Mouse (Mus musculus): ENCODE measurements at regions not wholly inside any gene's neighbourhood (a gene's known extent, or its start where the extent isn't known, plus 50 kb on each side); places are given as distances from the start of the nearest gene placed in this dataset.
"Not testable (repeated sequence)": the region's sequence is repeated elsewhere in the genome, so short reads cannot be mapped to it uniquely, and the experiment has no call there.

DNA sequence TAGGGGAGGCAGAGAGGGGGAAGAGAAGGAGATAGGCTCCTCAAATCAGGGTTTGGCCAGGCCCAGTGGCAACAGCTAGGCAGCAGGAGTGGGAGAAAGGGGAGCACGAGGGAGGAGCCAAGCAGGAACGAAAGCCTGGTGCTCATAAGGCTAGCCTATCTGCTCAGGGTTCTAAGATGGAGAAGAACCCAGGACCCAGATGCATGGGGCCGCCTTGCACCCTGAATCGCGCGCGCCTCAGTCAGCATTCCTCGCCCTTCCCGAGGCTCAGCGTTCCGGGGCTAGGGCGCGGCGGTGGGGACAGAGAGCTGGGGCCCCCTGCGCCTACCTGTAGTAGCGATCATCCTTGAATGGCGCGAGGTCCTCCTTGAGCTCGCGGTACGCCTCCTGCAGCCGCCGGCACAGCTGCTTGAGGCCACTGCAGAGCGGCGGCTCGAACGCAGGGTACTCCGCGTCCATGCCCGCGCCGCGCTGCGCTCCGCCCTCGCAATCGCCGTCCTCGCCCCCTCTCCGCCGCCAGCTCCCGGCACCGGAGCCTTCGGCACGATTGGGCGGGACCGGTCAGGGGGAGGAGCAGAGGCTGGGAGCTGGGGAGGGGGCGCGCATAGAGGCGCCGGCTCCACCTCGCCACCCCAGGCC lies 60.1 kb downstream of the Dynlt1b start:
- not testable (repeated sequence) for DNase-seq

DNA sequence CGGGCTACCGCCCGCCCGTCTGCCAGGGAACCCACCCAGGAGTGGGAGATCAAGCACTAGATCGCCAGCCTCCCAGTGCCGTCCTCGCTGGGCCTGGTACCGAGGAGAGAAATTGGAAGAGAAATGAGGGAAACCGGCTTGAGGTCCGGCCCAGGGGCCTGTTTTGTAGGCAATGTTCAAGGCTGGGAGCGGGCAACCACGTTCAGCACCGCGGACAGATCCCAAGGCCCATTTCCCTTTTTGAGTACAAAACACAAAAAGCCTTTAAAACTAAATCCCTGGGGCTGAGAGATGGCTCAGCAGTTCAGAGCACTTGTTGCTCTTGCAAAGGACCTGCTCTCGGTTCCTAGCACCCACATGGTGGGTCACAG lies 60.6 kb downstream of the Dynlt1b start:
- DNase-seq: not testable (repeated sequence)

GRCm38 (mm10) chr17:6492501-6492900 lies 62.6 kb downstream of the Dynlt1b start:
- DNase-seq: not testable (repeated sequence)

DNA sequence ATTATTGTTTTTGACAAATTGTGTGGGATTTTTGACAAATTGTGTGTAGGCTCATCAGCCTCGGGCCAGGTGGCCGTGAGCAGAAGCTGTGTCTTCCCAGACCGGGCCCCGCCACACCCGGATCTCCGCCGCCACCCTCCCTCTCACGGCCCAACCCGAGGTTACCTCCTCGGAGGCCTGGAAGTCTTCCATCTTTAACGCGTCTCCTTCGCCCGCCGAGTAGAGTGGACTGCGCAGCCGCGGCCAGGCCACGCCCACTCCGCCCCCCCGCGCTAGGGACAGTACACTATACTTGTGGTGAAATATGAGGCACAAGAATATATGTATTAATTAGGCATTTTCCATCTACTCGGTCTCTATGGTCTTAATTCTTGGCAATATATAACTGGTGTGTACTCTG lies 63.0 kb downstream of the Dynlt1b start:
- DNase-seq: peak; percentile 76

GRCm38 (mm10) chr17:6496491-6496890 lies 66.6 kb downstream of the Dynlt1b start:
- DNase-seq: not testable (repeated sequence)

DNA sequence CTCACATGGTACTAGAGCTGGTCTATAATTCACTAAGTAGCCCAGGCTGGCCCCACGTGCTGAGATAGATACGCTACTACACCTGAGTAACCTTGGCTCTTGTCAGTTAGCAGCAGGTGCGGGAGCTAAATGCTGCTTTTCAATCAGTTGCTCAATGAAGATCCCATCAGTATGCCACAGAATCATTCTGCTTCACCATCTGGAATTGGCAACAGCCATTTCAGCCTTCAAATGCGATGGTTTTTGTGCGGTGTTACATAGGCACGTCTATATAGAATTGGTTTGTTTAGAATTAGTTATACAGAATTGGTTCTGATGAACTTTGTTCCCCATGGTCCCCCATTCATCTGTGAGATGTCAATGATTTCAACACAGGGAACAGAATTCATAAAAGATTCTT lies 72.8 kb downstream of the Dynlt1b start:
- DNase-seq: not testable (repeated sequence)

GRCm38 (mm10) chr17:6505896-6506295 lies 76.0 kb downstream of the Dynlt1b start:
- DNase-seq: not testable (repeated sequence)

DNA sequence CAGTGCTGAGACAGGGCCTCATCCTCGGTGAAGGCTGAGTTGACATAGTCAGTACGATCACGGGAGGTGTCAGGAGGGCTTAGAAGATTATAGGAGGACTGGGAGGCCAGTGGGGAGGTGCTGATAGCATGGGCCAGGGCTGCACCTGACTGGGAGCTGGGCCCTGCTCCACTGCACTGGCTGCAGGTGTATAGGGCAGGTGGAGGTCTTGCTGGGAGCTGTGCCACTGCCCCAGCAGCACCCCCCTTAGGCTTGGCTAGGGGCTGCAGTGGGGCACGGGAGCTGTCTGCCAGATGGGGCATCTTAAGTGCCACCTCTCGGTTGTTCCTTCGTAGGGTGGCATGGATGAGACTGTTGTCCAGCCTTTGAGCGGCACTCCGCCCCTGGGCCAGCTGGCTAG lies 85.2 kb downstream of the Dynlt1b start:
- not testable (repeated sequence) for DNase-seq

DNA sequence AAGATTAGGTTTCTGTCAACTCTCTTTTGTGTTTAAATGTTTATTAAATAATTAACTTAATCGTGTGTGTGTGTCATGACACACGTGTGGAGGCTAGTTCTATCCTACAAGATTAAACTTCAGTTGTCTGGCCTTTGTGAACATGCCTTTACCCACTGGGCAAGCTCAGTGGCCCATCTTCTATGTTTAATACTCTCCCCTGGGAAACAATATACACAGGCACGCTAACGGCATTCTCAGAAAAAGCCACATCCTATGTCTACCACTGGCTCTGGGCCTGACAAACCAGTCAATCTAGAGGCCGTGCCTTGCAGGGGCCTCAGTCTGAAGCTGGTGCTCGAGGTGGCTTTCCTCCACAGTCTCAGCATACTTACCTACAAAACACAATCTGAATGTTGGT lies 82.4 kb upstream of the Dynlt1c start:
- DNase-seq: not testable (repeated sequence)

DNA sequence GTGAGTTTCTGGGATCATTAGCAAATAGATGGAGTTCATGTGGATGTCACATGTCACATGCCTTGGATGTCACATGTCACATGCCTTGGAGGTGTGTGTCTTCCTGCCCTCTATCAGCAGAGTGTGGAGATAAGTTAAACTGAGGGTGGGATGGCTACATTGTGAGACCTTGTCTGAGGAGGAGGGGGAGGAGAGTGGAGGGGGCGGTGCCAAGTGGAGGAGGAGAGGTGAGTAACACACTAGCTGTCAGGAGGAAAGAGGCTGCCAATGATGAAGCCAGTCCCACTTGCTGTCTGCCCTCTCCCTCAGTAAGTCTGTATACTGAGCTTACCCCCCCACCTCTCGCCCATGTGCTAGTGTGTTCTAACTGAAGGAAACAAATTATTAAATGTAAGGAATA lies 81.5 kb upstream of the Dynlt1c start:
- DNase-seq: not testable (repeated sequence)

- DNase-seq: not testable (repeated sequence)
Observed at GRCm38 (mm10) chr17:6520751-6521150, 80.7 kb upstream of the Dynlt1c start.

- DNase-seq: not testable (repeated sequence)
Observed at GRCm38 (mm10) chr17:6522185-6522584, 79.3 kb upstream of the Dynlt1c start.

- not testable (repeated sequence) for DNase-seq
Observed at GRCm38 (mm10) chr17:6538723-6539122, 62.7 kb upstream of the Dynlt1c start.

DNA sequence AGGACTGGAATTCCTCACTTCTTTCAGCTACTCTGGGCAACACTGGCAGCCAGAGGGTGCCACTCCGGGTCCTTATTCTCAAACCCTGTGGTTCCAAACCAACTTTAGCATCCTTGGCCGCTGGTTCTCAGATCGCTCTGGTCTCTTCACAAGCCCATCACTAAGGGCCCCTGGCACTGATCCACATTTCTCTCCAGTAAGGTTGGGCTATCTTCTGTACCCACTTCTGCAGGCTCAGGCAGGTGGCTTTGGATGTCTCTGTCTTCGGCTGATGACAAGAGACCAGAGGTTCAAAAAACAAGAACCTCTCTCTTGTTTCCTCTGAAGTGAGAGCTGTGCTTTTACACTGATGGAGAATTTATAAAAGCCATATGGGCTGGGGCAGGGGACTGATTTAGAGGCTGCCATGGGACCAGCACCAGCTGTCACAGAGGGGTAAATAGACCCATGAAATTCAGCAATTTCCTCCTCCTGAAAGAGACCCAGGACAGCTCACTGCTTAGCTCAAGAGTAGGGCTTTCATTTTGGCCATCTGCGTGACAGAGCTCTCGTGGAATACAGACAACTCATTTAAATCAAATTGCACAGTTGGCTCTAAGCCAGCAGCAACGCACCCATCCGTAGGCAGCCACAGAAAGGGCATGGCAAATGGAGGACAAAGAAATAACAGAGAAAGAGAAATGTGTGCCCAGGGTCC lies 54.3 kb upstream of the Dynlt1c start:
- not testable (repeated sequence) for DNase-seq

DNA sequence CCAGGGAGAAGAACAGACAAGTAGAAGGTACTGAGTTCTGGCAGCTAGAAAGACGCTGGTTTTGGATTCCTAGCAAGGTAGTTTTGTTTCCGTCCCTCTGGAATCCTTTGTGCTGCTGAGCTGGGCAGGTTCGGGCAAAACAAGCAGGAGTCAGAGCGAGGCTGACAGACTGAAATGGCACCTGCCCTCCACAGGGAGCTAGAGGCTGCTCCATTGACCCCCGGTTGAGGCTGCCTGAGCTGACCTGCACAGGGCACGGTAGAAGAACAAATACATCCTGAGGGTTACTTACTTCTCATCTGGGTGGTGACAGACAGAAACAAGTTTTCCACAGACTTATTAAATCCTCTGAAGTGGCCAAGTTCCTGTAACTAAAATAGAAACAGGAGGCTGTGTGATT lies 53.5 kb upstream of the Dynlt1c start:
- not testable (repeated sequence) for DNase-seq
